Mouse (Mus musculus) kidney, embryonic 16.5 days (tissue): Measurements from ENCODE around the gene Zfp91. TPM values are rescaled to one million over a fixed set of nuclear protein-coding genes. Genes with fewer than 3 reads are reported as not detected.
A peak's percentile ranks its signal among the peaks of the same experiment; 100 is the strongest.

Experiments
- ATAC-seq: fragments of 200-750 bp; cut with Nextera tagmentation; 2 replicates; pipeline ENCODE4 v1.8.0; 2017; ENCODE audit warnings: moderate TSS enrichment; ENCODE audit not compliant: low FRiP score, low TSS enrichment
- H3K27ac ChIP-seq: fragments of 300-500 bp; sonication (generic); 2 replicates; pipeline ENCODE4 v1.5.1; 2014; ENCODE audit warnings: low read length
- H3K27me3 ChIP-seq: fragments of 300-500 bp; sonication (generic); 2 replicates; pipeline ENCODE4 v1.6.1; 2014; ENCODE audit warnings: low read length, control low read depth, mixed read lengths; ENCODE audit not compliant: insufficient read depth
- H3K36me3 ChIP-seq: fragments of 300-500 bp; sonication (generic); 2 replicates; pipeline ENCODE4 v1.6.1; 2014; ENCODE audit warnings: low read length, control low read depth, mixed read lengths; ENCODE audit not compliant: insufficient read depth
- H3K4me1 ChIP-seq: fragments of 300-500 bp; sonication (generic); 2 replicates; pipeline ENCODE4 v1.6.1; 2014; ENCODE audit warnings: low read length, control low read depth, mixed read lengths; ENCODE audit not compliant: insufficient read depth
- H3K4me2 ChIP-seq: fragments of 300-500 bp; sonication (generic); replicated peaks from 2 replicates; pipeline ENCODE4 v1.6.1; 2014; ENCODE audit warnings: low read depth, low read length
- H3K4me3 ChIP-seq: fragments of 300-500 bp; sonication (generic); 2 replicates; pipeline ENCODE4 v1.5.1; 2014; ENCODE audit warnings: mild to moderate bottlenecking, low read length
- H3K9ac ChIP-seq: fragments of 300-500 bp; sonication (generic); replicated peaks from 2 replicates; pipeline ENCODE4 v1.6.1; 2014; ENCODE audit warnings: low read length
- H3K9me3 ChIP-seq: fragments of 300-500 bp; sonication (generic); 2 replicates; pipeline ENCODE4 v1.6.1; 2016; ENCODE audit warnings: low read length, control low read depth
- whole genome bisulfite sequencing: fragments of 180-500 bp; shearing (Covaris S2); extraction: QIAGEN DNeasy Blood & Tissue Kit; methylation state at CpG from one replicate; pipeline ENCODE4 v1.1.7; 2014; 5-methylcytosine and 5-hydroxymethylcytosine counted together
- polyA plus RNA-seq: library from polyadenylated mRNA; unstranded; fragments of >200 nt; fragmentation: Nextera tagmentation; extraction: Ambion mirVana; gene quantifications from 2 replicates; pipeline ENCODE4 v1.2.1, GENCODE M21; 2015

The Zfp91 gene
- polyA plus RNA-seq, 1 experiment from 2014 or later = 11.4 TPM

- no peaks in the 10 kb centered on the region for H3K36me3 ChIP-seq
- under 1% methylated on average over 29 of the region's 29 CpGs for WGBS
- no peak; the same call in 1 of the 2 replicates for ATAC-seq
Observed at GRCm38 (mm10) chr19:12796328-12796931, 504 bp upstream of the Zfp91 start.

GRCm38 (mm10) chr19:12795110-12795509, 816 bp downstream of the Zfp91 start:
- H3K9me3 ChIP-seq = no peaks in the 10 kb centered on the region
- peak overlapping the region; percentile 59 for H3K4me2 ChIP-seq
- H3K4me1 ChIP-seq = peaks cover 11% of the 10 kb centered on the region
- H3K27me3 ChIP-seq = no peaks in the 10 kb centered on the region
- no peaks in the 10 kb centered on the region for H3K36me3 ChIP-seq
- H3K4me3 ChIP-seq = peak overlapping the region; percentile 96
- H3K9ac ChIP-seq = peak overlapping the region; percentile 99
- ATAC-seq = peak; percentile 28
- H3K27ac ChIP-seq = peak overlapping the region; percentile 99
- 0% methylated on average over 28 of the region's 63 CpGs for WGBS

More at GRCm38 (mm10) chr19:12796328-12796931, 504 bp upstream of the Zfp91 start:
- H3K4me1 ChIP-seq = peaks cover 8% of the 10 kb centered on the region
- H3K9ac ChIP-seq = peak overlapping the region; percentile 86
- no peaks in the 10 kb centered on the region for H3K27me3 ChIP-seq
- H3K9me3 ChIP-seq = no peaks in the 10 kb centered on the region
- H3K27ac ChIP-seq = peak overlapping the region; percentile 99
- peak overlapping the region; percentile 85 for H3K4me2 ChIP-seq
- H3K4me3 ChIP-seq = peak overlapping the region; percentile 96

GRCm38 (mm10) chr19:12794056-12795044, 1.6 kb downstream of the Zfp91 start:
- Histone ChIP-seq H3K36me3 (no peaks in the 10 kb centered on the region), H3K4me3 (peak overlapping the region; percentile 96), H3K27ac (peak overlapping the region; percentile 99), H3K9me3 (no peaks in the 10 kb centered on the region), H3K4me2 (peak overlapping the region; percentile 59), H3K27me3 (no peaks in the 10 kb centered on the region), H3K9ac (peak overlapping the region; percentile 99), H3K4me1 (peaks cover 11% of the 10 kb centered on the region)
- under 1% methylated on average over 34 of the region's 39 CpGs for WGBS
- peak; percentile 69 for ATAC-seq

- H3K9ac ChIP-seq = no peak overlapping the region
- ATAC-seq = no peak
- no peak overlapping the region for H3K4me3 ChIP-seq
- H3K27me3 ChIP-seq = no peaks in the 10 kb centered on the region
- peaks cover 11% of the 10 kb centered on the region for H3K4me1 ChIP-seq
- no peak overlapping the region for H3K27ac ChIP-seq
- no peaks in the 10 kb centered on the region for H3K36me3 ChIP-seq
- no peaks in the 10 kb centered on the region for H3K9me3 ChIP-seq
- H3K4me2 ChIP-seq = no peak overlapping the region
Observed at GRCm38 (mm10) chr19:12792374-12792773, 3.6 kb downstream of the Zfp91 start.

GRCm38 (mm10) chr19:12787721-12788120, 8.2 kb downstream of the Zfp91 start:
- Histone ChIP-seq H3K27ac (no peak overlapping the region), H3K36me3 (no peaks in the 10 kb centered on the region), H3K9ac (no peak overlapping the region), H3K4me2 (no peak overlapping the region), H3K4me1 (peaks cover 7% of the 10 kb centered on the region; the same call in 1 of the 2 replicates), H3K9me3 (no peaks in the 10 kb centered on the region), H3K4me3 (no peak overlapping the region), H3K27me3 (no peaks in the 10 kb centered on the region)
- 61% methylated on average over 4 of the region's 4 CpGs for WGBS
- ATAC-seq = no peak

- ATAC-seq = no peak
- Histone ChIP-seq H3K9me3 (no peaks in the 10 kb centered on the region), H3K27me3 (no peaks in the 10 kb centered on the region), H3K4me3 (no peak overlapping the region), H3K27ac (no peak overlapping the region), H3K4me1 (peaks cover 6% of the 10 kb centered on the region; the same call in 1 of the 2 replicates), H3K36me3 (no peaks in the 10 kb centered on the region), H3K4me2 (no peak overlapping the region), H3K9ac (no peak overlapping the region)
- WGBS = 72% methylated on average over 2 of the region's 2 CpGs
Observed at GRCm38 (mm10) chr19:12786803-12787395, 9.0 kb downstream of the Zfp91 start.

GRCm38 (mm10) chr19:12780437-12780836, 15.5 kb downstream of the Zfp91 start:
- ATAC-seq = no peak
- H3K36me3 ChIP-seq = peaks cover 12% of the 10 kb centered on the region
- H3K9me3 ChIP-seq = no peaks in the 10 kb centered on the region
- no peak overlapping the region for H3K27ac ChIP-seq
- no peak overlapping the region for H3K4me2 ChIP-seq
- H3K9ac ChIP-seq = no peak overlapping the region
- H3K4me1 ChIP-seq = no peaks in the 10 kb centered on the region
- H3K27me3 ChIP-seq = no peaks in the 10 kb centered on the region
- no peak overlapping the region for H3K4me3 ChIP-seq

- Histone ChIP-seq H3K27ac (no peak overlapping the region), H3K36me3 (peaks cover 48% of the 10 kb centered on the region), H3K4me2 (no peak overlapping the region), H3K9ac (no peak overlapping the region), H3K4me3 (no peak overlapping the region), H3K4me1 (0 out of 2 replicates have a peak, but pooled peaks cover 4% of the 10 kb centered on the region), H3K9me3 (no peaks in the 10 kb centered on the region), H3K27me3 (no peaks in the 10 kb centered on the region)
- WGBS = 87% methylated on average over 5 of the region's 5 CpGs
- ATAC-seq = no peak
Observed at GRCm38 (mm10) chr19:12770888-12771287, 25.0 kb downstream of the Zfp91 start.

GRCm38 (mm10) chr19:12765308-12765707, 30.6 kb downstream of the Zfp91 start, which contains the start of gene Cntf:
Gene Cntf (minus strand): TSS chr19:12765632.
- peak; percentile 55; the same call in 1 of the 2 replicates for ATAC-seq
- no peak within 1 kb of the TSS for H3K27ac ChIP-seq

More at GRCm38 (mm10) chr19:12765308-12765707, 30.6 kb downstream of the Zfp91 start, which contains the start of gene Cntf:
- 38% methylated on average over 7 of the region's 7 CpGs for WGBS
- H3K9me3 ChIP-seq = no peaks in the 10 kb centered on the region
- H3K9ac ChIP-seq = no peak within 1 kb of the TSS
- H3K4me3 ChIP-seq = no peak within 1 kb of the TSS
- H3K4me2 ChIP-seq = no peak within 1 kb of the TSS
- 0 out of 2 replicates have a peak, but pooled peaks cover 4% of the 10 kb centered on the region for H3K4me1 ChIP-seq
- H3K27me3 ChIP-seq = no peaks in the 10 kb centered on the region
- peaks cover 55% of the 10 kb centered on the region for H3K36me3 ChIP-seq
